Mouse (Mus musculus) kidney, adult 11 months (tissue): Measurements from ENCODE around the gene Poc1b.
"Not testable (repeated sequence)": the region's sequence is repeated elsewhere in the genome, so short reads cannot be mapped to it uniquely, and the experiment has no call there.

ENCODE experiments used
- DNase-seq: peaks from one replicate; pipeline ENCODE4 v3.0.0; 2022

Poc1b gene

DNA sequence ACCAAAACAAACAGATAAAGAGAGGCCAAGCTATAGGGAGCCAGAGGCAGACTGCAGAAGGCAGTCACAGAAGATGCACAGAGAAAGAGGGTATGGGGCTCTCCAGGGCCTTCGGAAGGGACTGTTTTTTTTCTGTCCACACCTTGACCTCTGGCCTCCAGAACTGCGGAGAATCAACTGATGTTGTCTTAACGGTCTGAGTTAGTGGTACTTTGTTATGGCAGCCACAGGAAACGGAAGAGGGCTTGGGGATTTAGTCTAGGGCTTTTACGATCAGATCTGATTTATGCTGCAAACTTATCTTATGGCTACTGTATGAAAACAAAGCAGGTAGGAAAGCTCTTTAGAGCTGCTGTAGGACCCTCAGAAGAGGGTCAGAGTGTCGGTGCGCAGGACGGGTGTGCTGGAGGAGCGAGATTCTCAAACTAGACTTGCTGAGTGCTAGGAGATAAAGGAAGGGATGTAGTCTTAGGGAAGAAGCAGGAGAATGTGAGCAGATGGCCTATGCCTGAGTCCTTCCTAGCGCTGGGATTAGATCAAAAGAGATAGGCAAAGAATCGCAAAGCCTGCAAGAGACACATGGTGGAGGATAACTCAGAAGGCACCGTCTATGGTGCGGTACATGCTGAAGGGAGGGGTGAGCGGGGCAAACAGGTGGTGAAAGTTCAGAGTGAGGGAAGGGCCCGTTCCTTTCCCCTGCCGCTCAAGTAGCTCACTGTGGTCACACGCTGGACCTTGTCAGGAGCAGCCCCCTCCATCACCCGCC lies 8.8 kb downstream of the Poc1b start:
- no peak for DNase-seq

DNA sequence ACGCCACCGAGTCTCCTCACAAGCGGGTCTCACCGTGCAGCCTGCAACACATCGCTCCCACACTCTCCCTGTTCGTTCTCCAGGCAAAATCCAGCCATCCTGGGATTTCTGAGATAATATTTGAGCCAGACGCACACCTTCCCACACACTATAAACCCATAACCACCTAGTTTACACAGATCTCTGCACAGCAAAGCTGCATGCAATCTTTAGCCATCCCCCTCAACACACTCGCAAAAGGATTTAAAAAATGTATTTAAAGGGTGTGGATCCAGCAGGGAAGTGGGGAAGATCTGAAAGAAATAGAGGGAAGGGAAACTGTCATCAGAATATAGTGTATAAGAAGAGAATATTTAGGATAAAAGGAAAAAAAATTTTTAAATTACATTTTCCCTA lies 9.4 kb downstream of the Poc1b start:
- DNase-seq = no peak

DNA sequence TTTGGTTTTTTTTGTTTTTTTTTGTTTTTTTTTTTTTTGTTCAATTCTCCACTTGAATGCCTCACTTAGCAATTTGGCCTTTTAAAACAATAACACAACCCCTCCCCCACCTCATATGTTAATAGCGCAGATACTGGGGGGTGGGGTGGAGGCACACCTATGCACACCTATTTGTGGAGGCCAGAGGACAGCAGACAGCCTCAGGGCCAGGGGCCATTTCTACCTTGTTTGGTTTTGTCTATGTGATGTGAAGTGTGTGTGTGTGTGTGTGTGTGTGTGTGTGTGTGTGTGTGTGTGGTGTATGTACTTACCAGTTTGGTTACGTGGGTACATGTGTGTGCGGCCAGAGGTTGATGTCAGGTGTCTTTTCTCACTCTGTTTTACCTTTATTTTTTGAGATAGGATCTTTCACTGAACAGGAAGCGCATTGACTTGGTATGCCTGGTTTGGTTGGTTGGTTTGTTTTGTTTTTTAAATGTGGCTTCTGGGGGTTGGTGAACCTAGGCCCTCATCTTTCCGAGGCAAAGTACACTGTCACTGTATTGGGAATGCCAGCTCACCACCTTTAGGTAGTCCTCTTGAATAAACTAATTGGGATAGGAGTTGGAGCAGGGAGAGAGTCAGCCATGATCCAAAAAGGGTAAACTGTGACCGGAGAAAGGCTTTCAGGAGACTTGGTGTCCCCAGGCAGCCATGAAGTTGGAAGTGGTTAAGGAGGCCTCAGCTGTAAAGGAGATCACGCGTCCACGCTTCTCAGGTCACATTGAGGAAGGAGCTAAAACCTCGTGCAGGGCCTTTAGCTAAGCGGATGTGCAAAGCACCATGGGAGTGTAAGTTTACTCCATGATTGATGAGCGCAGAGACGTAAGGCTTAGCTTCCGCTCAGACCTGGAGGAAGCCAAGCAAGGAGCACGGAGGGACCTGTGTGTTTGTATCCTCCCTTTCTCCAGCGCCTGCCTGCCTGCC lies 10.1 kb downstream of the Poc1b start:
- no peak for DNase-seq

DNA sequence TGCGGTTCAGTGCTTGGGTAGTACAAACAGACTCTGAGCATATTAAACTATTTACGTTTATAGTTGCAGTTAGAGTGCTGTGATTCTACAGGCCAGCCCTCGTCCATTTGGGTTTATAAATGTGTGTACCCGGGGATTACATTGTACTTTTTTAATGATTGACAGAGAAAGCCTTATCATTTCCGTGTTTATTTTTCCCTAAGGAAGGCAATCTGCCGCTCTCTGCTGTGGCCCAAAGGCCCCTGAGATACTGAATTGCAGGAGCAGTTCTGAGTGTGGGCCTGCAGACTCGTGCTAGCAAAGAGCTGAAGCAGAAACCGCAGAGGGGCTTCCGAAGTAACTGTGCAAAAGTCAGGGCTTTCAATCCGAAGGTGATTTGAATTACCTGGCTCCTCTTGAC lies 11.0 kb downstream of the Poc1b start:
- DNase-seq = no peak

DNA sequence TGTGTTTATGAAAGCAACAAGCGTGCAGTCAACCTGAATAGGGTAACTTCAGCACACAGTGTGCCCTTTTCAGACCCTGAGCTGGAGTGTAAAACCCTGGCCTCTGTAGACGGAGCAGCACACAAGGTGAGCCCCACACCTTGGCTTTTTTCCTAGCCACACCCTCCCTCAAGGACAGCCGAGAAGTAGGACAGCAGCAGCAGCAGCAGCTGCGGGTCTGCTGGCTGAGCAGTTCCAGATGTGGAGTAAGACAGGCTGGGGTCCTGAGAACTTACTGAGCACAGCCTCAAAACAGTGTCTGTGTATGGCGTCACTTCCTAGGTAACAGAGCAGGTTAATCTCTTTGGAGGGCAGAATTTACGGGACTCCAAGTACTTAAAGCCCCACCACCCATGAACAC lies 11.9 kb downstream of the Poc1b start:
- no peak for DNase-seq

DNA sequence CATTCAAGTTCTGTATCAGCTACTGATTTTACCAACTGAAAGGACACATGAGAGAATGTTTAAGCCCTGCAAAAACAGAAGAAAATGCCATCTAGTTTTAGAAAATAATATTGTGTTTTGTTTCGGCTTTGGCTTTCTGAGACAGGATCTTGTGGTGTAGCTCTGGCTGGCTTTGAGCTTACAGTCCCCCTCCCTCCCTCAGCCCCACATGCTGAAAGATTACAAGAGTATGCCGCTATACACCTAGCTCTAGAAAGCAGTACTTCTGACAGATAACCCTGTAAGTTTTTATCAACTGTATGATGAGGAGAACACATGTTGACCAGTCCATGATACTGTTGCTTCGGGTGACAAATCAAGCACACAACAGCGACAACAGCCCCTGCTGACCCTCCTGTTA lies 12.6 kb downstream of the Poc1b start:
- no peak for DNase-seq

DNA sequence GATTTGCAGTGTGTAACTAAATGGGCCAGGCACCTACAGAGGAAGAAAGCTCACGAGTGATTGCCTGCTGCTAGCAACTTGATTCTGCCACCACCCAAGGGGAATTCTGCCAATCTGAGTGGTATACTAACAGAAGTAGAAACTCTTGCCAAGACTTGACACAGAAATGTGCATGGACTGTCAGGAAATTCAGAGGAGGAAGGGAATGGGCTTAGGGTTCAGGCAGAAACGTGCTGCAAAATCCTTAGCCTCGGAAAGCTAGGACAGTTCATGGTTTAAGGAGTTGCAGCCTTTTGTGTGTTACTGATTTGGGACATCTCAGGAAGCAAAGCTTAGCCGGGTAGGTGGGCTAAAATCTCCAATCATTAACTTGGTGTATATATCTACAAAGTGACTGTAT lies 19.4 kb downstream of the Poc1b start, which contains the start of gene Phxr2:
Phxr2 (minus strand) TSS at position 101 of the 400 bp plus-strand sequence.
- DNase-seq = no peak

DNA sequence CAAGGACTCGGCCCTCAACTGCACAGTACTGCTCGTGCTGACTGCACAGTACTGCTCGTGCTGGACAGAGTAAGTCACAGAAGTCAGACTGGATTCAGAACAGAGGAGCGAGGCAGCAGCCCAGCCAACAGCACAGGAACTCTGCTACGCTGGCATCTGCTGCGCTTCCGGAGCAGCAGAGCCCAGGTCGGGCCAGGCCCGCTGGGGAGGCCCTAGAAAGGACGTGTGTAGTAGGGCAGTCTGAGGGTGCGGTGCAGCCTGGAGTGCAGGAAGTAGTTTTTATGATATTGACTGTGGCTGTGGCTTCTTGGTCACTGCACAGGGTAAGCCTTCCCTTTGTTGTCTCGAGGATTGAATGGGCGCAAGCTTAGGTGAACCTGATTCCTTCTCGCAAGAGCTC lies 20.1 kb downstream of the Poc1b start:
- DNase-seq = no peak

DNA sequence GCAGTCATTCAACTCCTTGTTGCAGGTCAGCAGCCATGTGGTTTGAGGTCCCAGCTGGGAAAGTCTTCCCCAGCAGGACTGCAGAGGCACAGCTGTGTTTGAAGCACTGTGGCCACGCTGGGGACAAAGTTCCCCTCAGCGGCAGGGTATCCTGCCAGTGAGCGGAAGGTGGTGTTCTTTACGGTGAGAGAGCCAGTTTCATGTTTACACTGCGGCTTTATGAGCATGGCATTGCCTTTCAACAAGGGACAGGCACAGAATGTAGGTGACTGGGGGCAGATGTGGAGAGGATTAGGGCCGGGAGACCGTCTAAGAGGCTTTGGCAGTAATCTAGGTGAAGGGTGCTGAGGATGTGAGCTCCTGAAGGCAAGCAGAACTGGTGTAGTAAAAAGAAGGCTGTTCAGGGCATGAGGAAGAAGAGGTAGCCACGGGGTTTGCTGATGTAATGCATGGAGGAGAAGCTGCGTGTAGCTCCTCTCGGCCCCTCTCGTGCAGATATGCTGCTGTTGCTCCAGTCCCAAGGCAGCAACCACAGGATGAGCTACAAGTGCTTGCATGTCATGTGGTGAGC lies 20.9 kb downstream of the Poc1b start:
- DNase-seq = no peak

DNA sequence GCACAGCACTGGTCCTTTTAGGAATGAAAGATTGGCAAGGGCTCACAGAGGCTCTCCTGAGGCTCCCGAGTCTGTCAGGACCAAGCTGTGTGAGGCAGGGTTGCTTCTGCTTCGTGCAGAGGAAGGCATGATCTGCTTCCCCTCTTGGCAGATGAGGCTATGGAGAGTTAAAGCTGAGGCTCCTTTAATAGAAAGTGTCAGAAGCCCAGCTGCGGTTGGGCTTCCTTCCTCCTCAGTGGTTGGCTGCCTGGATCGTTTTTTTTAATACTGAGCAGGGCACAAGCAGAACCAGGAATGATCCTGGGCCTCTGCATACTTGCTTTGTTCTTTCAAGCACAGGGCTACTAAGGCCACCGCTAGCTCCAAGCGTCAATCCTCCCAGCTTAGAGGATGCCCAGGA lies 23.8 kb downstream of the Poc1b start:
- DNase-seq = no peak

DNA sequence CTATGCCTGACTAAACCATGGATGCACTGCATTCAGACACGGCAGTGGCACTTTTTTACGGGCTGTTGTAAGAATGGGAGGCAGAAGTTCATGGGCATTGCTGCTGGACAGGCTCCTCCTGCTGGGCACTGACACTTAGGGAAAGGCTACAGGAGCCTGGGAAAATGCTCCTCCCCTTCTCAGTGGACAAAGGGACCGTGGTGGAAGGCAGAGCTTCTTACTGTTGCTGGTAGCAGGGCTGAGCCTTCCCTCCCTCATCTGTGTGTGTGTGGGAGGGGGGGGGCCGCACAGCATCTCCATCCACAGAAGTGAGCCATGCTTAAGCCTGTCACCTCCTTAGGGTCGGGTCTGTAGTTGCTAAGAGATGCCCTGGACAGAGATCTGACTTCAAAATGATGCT lies 24.5 kb downstream of the Poc1b start:
- DNase-seq = no peak

DNA sequence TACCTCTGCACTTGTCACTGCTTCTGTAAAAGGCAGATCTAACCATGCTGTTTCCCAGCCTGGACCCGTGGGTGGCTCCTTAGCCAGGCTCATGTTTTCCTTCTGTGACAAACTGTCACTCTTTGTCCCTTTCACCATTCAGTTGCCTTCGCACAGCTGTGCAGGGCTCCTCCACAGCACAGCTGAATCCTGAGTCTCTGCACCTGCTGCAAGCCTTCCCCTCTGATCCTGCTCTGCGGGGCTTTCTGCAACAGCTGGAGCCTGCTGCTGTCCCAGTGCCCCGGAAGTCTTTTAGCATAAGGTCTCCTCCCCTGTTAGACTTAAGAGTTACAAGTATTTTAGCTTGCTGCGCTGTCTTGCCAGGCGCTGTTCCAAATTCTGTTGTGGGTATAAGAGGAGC lies 25.4 kb downstream of the Poc1b start:
- no peak for DNase-seq

DNA sequence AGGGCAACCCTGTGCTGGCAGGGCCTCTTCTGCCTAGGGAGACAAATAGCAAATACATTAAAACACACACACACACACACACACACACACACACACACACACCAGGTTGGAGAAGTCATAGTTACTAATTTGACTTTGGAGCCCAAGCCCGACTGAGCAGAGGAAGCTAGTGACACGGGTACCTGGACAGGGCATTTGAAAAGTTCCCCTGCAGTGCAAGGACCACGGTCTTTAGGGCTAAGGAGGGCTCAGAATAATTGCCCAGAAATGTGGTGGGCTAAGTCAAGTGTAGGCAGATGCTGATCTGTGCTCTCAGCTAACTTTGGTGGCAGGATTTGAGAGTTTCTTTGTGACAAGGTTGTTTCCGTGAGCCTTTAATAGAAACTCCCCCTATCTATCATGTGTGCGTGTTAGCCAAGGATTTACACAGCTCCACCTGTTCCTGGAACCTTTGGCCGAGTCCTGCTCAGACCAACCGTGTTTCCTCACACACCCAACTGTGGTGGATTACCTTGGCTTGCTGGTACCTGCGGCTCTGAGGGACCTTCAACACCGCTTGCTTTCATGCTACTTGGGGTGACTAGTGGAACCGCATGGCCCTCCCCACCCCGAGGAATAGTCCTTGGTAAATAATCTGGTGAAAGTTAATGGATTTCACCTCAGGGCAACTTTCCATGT lies 25.9 kb downstream of the Poc1b start:
- DNase-seq = no peak

DNA sequence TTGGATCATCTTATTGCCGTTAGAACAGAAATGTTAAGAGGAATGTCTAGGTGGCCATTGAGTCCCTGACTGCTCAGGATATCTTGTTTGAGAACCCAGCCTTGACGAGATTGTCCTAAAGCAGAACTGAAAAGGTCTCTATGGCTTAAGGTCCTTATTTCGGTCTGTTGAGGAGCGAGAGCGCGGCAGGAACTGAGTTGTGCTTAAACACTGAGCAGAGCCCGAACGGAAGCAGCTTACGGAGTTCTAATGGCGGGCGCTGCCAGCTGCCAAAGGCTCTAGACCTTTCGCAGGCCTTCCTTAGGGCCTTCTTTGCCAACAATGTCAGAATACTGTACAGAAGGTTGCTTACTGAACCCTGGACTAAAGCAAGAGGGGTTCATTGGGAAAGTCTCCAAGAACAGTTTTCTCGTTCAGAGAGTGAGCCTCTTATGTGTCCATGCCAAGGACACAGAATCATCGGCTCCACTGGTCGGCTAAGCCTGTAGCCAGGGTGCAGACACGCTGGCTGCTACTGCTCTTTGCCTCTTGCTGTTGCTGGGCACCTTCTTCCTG lies 26.6 kb downstream of the Poc1b start:
- DNase-seq = no peak

DNA sequence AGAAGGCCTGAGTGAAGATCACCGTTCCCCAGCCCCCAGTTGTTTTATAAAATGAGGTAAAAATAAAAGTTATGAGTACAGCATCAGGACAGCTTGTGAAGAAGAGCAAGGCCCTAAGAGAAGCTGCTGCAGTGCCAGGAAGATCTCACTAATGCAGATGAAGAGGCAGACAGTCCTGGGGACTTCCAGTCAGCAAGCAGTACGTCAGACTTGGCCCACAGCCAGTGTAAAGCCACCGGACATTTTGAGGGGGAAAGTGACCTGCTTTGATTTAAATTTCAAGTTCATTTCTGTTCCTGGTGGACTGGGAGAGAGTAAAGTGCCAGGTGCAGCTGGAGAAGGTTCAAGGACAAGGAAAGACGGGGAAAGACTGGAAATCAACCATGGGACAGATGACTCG lies 29.5 kb downstream of the Poc1b start:
- DNase-seq = no peak

DNA sequence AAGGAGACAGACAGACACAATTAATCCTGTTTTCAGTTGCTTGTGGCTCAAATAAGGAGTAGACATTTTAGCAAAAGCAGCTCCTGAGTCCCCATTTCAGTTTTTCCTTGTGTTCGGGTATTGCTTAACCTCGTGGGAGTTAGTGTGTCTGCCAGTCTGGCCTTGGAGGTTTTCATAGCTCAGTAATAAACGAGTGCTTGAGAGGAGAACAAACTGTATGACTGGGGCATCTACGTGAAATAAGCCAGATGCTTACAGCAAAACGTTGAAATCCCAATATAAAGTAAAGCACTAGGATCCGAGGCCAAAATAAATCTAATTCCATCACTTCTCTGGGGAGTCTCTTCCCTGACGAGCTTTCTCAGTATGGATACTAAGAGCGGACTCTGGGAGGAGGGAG lies 38.8 kb downstream of the Poc1b start:
- DNase-seq = no peak

DNA sequence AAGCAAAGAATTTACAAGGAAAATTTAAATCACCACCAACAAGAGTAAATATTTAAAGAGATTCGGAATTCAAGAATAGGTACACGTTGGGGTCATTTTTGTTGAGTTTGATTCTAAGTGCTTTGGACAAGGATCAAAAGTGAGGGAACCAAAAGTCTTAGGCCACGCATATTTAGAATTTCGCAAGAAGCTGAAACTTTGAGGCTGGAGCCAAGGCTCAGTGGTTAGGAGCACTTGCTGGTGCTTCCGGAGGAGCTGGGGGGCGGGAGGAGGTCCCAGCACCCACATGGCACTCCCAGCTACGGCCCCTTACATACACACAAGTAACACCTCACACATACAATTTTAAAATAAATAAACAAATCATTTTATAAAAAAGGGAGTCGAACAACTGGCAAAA lies 39.8 kb downstream of the Poc1b start:
- DNase-seq = no peak

DNA sequence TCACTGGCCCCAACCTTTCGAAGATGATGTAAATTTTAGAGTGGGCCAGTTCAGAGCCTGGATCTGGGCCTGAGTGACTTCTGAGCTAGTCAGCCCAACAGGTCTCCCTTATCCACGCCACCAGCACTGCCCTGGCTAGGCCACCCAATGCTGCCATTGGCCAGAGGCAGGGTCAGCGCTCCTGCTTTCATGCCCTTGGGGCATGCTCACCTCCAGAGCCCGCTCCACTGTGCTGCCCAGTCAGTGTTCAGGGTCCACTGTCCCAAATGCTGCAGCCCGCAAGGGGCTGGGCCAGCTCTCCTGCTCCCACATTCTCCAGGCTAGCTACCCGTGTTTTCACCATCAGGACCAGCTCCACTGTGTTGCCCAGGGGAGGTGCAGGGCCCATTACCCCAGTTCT lies 43.2 kb downstream of the Poc1b start:
- no peak for DNase-seq

DNA sequence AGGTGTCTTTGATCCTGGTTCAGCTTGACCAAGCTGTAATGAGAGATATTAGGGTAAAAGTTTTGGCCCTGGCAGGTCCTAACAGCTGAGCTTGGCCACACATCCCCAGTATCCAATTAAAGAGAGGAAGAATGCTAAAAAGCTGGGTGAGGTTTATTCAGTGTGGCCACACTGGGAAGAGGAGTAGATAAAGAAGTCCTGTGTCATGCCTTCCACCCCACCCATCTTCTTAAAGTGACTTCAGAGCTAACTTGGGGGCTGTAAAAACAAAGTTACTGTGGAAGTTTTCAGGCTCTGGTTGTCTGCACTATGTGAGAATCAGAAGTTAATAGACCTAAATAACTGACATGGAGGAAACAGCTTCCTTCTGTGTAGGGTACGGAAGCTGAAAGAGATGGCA lies 44.7 kb downstream of the Poc1b start:
- DNase-seq = no peak

DNA sequence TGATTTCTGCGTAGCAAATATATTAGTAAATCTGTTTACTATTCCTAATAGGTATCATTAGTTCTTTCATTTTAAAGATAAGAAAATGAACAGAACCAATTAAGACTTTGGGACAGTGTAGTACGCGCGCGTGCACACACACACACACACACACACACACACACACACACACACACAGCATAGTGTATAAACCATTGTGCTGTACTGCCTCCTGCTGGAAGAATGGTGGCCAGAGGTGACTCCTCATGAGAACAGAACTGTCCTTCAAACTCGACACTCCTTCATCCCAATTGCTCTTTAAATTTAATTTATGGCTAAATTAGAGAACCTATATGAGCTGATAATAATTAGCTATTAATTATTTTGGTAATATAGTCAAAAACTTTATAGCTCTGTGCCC lies 45.2 kb downstream of the Poc1b start:
- DNase-seq = no peak

DNA sequence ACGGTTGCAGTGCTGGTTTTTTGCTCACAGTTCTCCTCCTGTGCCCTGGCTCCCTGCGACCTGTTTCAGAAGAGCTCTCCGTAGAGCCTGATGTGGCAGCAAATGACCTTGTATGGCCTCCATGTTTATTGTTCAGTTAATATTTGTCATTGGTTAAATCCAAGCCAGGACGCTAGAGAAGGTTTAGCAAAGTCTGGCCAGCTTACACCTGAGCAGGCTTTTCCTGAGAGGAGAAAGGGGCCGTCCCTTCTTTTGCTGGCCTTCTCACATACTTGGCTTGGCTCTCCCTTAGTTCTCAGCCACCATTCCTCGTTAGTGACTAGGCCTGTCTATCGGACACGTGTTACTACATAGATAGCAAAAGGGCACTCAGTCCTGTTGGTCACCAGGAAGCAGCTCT lies 47.8 kb downstream of the Poc1b start:
- no peak for DNase-seq

DNA sequence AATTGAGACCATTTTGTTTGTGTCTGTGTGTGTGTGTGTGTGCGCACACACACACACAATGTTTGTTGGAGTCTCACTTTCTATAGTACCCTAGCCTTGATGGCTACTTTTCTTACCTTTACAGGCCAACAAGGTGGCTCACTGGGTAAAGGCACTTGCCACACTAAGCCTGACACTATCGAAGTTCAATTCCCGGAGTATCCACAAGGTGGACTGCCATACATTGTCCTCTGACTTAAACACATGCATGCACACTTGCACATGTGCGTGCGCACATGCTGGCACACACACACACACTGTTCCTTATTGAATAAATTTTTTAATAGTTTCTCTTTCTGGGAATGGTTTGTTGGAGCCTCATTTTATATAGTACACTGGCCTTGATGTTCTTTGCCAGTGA lies 50.0 kb downstream of the Poc1b start:
- no peak for DNase-seq

DNA sequence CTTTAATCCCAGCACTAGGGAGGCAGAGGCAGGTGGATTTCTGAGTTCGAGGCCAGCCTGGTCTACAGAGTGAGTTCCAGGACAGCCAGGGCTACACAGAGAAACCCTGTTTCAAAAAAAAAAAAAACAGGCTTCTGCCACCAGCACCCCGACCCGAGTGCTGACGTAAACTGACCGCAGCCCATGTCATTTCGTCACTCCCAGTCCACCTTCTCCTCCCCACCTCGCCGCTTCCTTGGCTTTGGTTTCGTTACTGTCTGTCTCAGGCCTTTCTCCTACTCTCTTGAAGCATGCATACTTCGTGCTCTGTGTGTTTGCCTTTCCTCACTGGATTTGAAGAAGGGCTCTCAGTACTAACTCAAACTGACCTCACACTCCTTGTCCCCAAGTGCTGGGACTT lies 50.9 kb downstream of the Poc1b start:
- DNase-seq = not testable (repeated sequence)
